Mouse (Mus musculus) embryonic stem cell, embryonic (primary cell): ENCODE measurements at regions not wholly inside any gene's neighbourhood (a gene's known extent, or its start where the extent isn't known, plus 50 kb on each side); places are given as distances from the start of the nearest gene placed in this dataset.

ENCODE experiments used
- CTCF ChIA-PET, 4 experiments: fragments of 300-600 bp in 2 of 4; fragments of 350-600 bp in 2 of 4; sonication (Branson Sonifier 250); formaldehyde crosslinking; loops; one replicate each; lab custom pipeline; 2022; ENCODE audit warnings: inconsistent platforms in 2 of 4; lab: Charles Lee
- POLR2A ChIA-PET, 4 experiments: fragments of 300-600 bp in 2 of 4; fragments of 350-600 bp in 2 of 4; sonication (Branson Sonifier 250); formaldehyde crosslinking; loops; one replicate each; lab custom pipeline; 2022; ENCODE audit warnings: antibody characterized with exemption in 4 of 4, inconsistent platforms in 1 of 4; lab: Charles Lee

DNA sequence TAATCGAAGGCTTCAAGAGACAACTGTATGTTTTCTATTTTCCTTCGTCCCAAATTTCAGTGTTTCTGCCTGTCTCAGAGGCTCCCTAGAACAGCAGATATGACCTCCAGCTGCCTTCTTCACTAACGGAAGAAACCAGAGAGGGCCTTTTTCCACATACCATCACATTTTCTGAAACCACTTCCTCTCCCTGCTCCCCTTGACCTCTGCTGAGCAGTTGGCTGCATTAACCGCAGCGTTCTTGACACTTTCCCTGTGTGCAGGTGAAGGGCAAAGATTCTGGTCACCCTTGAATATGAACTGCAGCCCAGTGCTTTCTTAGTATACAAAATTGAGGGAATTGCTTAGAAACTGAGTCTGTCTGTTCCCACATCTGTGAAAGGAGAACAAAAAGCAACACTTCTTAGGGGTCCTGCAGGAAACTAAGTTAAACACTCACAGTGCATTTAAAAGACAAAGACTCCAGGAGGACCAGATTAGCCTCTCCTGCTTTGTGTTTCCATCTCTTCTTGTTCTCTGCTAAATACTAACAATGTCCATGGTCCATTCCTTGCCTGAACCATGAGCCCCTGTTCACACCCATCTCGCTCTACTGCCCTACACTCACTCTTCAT is 98.4 kb downstream of the Akap11 start:
- ChIA-PET POLR2A (no interaction called here), CTCF (no interaction called here)

DNA sequence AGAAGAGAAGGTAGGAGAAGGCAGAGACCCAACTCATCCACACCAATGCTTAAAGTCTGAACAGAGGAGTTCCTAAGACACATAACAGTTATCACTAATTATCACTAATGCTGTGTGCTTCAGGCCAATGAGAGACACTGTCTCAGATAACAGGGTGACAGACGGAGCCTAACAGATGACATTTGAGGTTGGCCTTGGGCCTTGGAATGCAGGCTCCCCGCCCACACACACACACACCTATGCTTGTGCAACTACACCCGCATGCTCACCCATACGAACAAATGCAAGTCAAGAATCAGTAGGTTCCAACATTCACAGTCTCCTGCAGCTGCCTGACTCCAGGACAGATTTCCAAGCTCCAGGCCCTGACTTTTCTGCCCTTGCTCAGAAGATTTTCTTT is 100.0 kb downstream of the Akap11 start:
- ChIA-PET POLR2A (interaction anchor here in 1 of 4 experiments (0.7 to 1.0 kb wide), 2 partner anchors 58 to 129 kb away, joined by 3 read pairs; no protein-coding TSS in a partner anchor), CTCF (interaction anchor here in 1 of 4 experiments (0.7 kb wide), 1 partner anchor 284 kb away, joined by 3 read pairs; no protein-coding TSS in a partner anchor)

DNA sequence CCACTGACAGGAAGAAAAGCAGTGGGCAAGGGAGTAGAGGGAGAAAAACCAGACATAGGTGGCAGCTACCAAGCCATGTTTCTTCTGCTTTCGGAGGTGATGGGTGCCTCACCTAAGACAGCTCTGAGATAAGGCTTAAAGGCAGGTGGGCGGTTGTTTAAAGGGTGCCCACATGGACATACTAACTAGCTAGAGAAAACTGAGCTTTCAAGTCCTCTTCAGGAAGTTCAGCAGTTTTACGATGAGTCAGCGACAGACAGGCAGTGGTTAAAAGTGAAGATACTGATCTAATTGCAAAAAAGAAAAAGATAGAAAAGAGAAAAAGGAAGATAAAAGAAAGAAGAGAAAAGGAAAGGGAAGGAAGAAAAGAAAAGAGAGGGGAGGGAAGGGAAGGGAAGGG is 100.6 kb downstream of the Akap11 start:
- CTCF ChIA-PET: interaction anchor here in 1 of 4 experiments (0.6 kb wide), 1 partner anchor 1728 kb away, joined by 3 read pairs; no protein-coding TSS in a partner anchor
- POLR2A ChIA-PET: interaction anchor here in 1 of 4 experiments (1.0 kb wide), 1 partner anchor 129 kb away, joined by 3 read pairs; no protein-coding TSS in a partner anchor

DNA sequence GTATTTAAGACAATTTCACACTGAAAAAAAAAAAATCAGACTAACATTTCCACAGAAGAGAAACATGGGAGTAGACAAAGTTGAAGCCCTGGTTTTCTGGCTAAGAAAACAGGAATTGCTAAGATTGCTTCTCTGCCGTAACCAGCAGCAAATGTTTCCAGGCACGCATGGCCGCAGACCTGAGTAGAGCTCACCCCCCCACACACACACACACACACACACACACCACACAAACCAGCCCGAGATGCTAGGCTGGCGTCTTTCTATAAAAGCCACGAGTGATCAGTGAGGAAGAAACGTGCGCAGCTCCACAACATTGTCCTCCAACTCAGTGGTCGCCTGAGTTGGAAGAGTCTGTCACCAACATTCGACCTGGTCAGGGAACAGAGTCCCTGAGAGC is 101.0 kb downstream of the Akap11 start:
- ChIA-PET POLR2A (interaction anchor here in 2 of 4 experiments (0.6 to 1.0 kb wide), 2 partner anchors 128 to 1743 kb away, joined by 3 read pairs; no protein-coding TSS in a partner anchor), CTCF (interaction anchor here in 1 of 4 experiments (0.6 kb wide), 1 partner anchor 1727 kb away, joined by 3 read pairs; no protein-coding TSS in a partner anchor)

DNA sequence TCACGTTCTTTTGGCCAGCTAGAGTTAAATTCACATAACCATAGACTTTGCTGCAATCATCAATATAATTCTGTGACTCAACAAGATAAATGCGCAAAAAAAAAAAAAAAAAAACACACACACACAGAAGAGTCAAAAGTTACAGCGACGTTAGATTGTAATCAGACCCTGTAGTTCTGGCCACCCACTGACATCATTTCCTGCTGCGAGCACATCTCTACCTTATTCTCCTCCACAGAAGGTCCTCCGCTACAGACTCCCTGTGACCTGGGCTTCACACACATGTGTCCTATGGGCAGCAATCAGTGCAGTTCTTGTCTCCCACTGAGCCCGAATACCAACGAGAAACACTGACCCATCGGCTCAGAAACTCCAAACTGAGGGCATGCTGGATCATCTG is 101.9 kb downstream of the Akap11 start:
- POLR2A ChIA-PET: no interaction called here
- CTCF ChIA-PET: interaction anchor here in 1 of 4 experiments (1.3 kb wide), 1 partner anchor 48 kb away, joined by 3 read pairs; no protein-coding TSS in a partner anchor

DNA sequence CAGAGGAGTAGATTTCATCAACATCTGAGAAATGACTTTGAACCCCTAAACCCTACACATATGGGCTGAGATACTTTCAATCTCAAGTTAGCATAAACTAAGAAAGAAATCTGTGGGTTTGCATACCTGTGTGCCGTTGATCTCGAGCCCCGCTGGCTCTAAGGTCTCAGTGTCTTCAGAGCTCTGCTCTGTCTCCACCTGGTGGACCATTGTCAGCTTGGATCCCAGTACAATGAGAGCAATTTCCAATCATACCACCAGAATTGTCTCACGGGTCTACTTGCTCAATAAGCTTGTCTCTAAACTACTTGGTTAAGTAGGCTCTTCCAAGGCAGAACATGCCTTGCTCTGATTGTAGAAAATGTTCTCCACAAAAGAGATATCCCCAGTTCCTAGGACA is 102.5 kb downstream of the Akap11 start:
- CTCF ChIA-PET: interaction anchor here in 1 of 4 experiments (1.3 kb wide), 1 partner anchor 49 kb away, joined by 3 read pairs; no protein-coding TSS in a partner anchor

DNA sequence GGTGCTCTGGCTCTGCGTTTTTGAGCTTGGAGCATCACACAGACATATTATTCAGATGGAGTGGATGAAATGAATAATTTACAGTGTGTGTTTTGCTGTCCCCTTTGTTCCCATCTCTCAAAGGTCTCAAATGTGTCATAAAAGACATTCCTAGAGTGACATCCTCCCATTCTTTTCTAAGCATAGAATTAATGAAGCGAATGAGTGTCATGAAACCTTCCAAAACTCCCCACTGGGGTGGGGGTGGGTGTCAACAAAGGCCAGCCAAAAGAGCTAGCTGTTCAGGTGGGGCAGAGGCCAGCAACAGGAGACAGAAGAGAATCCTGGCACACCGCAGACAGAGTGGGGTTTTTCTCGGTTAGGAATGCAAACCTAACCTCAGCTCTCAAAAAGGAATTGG is 104.1 kb downstream of the Akap11 start:
- ChIA-PET CTCF (no interaction called here), POLR2A (no interaction called here)

More for the DNA sequence above, 102.5 kb downstream of the Akap11 start:
- POLR2A ChIA-PET: no interaction called here

DNA sequence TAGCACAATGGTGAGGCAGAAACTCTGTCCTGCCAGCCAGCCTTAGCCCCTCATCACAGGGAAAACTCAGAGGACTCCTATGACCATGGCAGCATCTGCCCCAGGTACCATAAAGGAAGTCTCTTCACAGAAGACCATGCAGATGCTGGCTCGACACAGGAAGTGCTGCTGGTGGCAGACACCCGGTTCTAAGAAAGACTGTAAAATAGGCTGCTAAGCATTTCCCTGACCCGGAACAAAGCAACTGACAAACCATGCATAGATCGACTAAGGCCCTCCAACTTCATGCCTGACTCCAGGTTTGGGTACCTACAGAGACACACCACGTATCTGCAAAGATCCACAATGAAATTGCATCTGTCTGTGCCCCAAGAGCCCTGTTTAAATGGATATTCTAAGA is 104.7 kb downstream of the Akap11 start:
- POLR2A ChIA-PET: no interaction called here
- CTCF ChIA-PET: interaction anchor here in 1 of 4 experiments (0.6 kb wide), 1 partner anchor 837 kb away, joined by 4 read pairs; no protein-coding TSS in a partner anchor

DNA sequence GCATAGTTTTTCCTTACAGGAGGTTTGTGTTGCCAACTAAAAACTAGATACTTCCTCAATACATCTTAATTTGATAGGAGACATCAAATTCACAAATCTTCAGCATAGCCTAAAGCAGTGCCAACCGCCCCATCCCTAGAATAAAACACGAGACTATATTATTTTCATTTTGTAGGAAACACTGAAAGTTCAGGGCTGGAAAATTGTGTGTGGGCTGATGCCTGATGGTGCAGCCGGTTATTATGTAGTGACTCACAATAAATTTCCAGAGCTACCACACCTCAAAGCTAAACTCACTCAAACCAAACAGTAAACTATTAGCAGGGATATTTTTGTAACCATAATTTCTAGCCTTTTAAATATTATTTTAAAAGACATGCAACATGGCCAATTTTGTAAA is 105.2 kb downstream of the Akap11 start:
- POLR2A ChIA-PET: no interaction called here

DNA sequence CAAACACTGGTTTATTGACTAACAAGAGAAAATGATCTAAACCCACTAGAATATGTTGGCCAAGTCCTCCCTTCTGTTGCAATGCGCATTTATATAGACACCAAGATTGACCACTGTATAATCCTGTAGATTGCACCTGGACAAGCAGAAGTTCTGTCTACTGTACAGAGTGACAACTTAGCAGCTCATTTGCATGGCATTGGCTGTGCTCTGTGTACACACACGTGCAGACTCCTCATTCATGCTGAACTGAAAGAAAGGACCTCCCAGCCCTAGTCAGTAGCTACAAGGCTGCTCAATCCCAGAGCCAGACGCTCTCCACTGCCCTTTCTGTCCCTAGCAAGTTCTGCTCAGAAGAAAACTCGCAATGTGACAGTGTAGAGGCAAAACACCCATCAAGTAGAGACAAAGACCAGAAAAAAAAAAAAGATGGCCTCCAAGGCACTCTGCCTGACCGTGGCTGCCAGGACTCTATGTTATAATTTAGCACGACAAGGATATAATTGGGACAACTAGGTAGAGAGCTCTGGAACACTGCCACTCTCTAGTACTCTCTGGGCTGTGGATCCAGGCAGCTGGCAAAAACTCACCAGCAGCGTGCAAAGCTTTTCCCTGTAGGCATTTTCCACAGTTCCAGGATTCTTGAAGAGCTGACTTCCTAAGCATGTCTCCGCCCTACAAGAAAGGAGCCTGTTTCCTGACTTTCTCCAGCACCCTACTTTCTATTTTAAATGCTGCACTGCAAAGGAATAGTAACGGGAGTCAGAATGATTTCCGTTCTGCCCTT is 108.2 kb downstream of the Akap11 start:
- ChIA-PET POLR2A (interaction anchor here in 1 of 4 experiments (0.8 kb wide), 1 partner anchor 15 kb away, joined by 3 read pairs; no protein-coding TSS in a partner anchor), CTCF (no interaction called here)

More for the DNA sequence above, 105.2 kb downstream of the Akap11 start:
- CTCF ChIA-PET: no interaction called here

DNA sequence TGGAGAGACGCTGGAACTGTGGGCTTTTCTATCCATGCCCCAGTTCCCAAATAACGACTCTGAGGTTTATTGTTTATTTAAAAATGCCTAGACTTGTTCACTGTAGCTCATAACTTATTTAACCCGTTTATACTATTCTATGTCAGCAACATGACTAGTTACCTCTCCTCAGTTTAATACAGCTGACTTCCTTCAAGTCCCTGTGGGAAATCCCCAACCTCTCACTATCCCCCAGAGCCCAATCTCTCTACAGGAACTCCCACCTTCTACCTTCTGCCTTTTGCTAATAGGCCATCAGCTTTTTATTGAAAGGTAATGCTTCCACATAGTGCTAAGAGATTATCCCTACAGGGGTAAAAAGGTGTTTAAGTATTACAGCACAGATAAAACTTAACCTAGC is 109.5 kb downstream of the Akap11 start:
- POLR2A ChIA-PET: interaction anchor here in 1 of 4 experiments (1.0 kb wide), 1 partner anchor 19 kb away, joined by 3 read pairs; no protein-coding TSS in a partner anchor

DNA sequence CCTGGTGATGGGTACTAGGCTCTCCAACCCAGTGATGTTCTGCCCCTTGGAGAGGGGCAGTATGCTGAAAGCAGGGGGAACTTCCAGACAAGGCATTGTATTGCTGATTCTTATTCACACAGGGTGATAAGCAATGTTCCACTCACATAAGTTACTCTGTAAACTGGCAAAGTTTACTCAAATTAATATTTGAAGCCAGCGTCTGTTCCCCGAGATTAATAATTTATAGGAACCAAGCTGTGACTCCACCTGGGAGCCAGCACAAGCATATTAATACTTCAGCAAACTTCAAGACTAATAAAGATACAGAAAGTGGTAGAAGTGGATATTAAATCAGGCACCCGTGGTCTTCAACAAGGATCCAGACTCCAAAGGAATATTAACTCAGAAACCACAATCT is 114.0 kb downstream of the Akap11 start:
- ChIA-PET POLR2A (interaction anchor here in 1 of 4 experiments (0.5 kb wide), 1 partner anchor 24 kb away, joined by 3 read pairs; no protein-coding TSS in a partner anchor), CTCF (no interaction called here)

More for the DNA sequence above, 109.5 kb downstream of the Akap11 start:
- CTCF ChIA-PET: no interaction called here

DNA sequence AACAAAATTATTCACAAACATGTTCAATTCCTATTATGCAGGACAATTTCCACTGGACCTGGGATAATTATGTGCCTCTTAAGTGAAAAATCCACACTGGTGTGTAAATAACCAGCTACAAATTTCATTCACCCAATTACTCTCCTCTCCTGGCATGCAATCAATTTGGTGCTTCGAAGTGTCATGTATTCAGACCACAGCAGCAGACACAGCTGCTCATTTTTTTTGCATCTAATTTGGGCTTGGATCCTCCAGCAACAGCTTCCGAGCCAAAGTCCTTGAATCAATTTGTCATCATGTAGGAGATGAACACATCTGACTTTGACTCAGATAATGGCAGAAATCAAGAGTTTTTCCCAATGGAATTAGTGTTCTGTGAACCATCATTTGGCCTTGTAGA is 113.1 kb upstream of the Tnfsf11 start:
- POLR2A ChIA-PET: no interaction called here
- CTCF ChIA-PET: no interaction called here

DNA sequence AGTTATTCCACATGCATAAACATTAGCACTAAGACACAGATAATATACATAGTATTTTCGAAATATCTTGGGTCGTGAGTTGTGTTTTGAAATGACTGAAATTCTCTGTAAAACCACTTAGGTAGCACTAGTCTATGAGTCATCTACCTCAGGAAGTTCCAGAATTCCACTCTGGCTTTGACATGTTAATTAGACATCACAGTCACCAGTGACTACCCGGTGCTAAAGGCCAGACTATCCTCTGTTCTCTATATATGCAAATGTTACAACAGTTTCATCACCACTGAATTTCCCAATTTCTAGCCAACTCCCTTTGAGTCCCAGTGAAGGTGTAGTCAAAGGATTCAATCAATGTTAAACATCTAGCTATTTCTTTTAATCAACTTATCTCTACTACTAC is 112.3 kb upstream of the Tnfsf11 start:
- ChIA-PET POLR2A (no interaction called here), CTCF (no interaction called here)

DNA sequence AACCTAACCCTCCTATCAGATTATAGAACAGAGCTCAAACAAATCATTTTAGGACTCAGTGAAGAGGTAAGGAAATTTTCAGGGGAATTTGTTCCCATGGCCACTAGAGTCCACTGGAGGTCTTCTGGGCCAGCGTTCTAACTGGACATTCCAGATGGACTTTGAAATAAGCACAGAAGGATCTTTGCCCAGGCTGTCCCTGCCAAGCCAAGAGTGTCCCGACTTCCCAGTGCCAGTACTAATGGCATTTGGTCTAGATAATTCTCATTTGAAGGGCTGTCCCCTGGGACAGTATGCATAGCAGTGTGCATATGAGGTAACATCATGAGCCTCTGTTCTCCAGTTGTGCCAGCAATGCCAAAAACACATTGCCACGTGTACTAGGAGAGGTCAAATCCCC is 97.7 kb upstream of the Tnfsf11 start:
- ChIA-PET POLR2A (no interaction called here), CTCF (no interaction called here)

DNA sequence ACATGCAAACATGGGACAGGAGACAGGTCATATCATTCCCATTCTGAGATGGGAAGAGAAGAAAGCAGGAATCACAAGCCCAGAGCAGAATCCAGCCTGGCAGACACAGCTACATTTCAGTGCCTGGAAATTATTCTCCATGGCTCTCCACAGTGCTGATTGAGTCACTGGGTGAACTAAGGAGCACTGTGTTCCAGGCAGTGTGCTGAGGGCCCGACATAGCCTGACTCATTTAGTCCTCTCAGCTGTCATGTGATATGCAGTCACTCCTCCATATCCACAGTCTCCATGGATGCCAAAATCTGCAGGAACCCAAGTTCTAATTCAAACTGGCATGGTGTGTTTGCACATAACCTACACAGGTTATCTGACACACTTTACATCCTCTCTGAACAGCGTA is 90.1 kb upstream of the Tnfsf11 start:
- CTCF ChIA-PET: interaction anchor here in 1 of 4 experiments (0.5 kb wide), 1 partner anchor 30 kb away, joined by 3 read pairs; no protein-coding TSS in a partner anchor
- POLR2A ChIA-PET: no interaction called here

DNA sequence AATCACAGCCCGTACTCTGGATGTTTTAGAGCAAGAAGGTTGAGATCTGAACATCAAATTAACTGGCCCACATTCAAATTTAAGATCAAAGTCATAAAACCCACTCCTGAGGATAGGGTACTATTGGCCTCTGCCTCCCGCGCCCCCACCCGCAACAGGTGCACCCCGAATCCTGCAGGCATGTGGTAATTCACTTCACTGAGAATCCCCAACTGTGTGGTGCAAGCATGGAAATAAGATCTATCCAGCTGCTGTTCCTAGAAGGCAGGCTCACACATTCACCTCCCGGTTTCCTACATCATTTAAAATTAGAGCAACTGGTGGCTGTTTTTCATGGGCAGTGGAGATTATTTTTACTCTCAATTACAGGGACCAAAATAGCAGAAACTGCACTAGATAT is 87.8 kb upstream of the Tnfsf11 start:
- CTCF ChIA-PET: interaction anchor here in 1 of 4 experiments (0.5 to 0.9 kb wide), 2 partner anchors 251 to 353 kb away, joined by 3 to 11 read pairs; no protein-coding TSS in a partner anchor
- POLR2A ChIA-PET: no interaction called here

DNA sequence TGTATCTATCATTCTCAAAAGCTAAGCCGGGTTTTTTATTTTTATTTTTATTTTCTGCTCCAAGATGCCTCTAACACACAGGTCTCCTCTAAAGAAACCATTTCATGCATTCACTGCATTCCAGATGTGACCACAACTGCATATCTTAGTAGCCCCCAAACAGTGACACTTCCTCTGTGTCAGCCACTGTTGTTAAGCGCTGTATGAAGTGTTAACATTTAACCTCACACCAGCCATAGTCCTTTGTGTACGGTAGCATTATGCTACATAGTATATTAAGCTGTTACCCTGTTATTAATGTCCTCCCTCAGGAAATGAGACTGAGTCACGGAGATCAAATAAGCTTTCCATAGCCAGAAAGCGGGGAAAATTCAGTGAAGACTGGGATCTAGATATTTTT is 79.2 kb upstream of the Tnfsf11 start:
- ChIA-PET POLR2A (no interaction called here), CTCF (no interaction called here)

DNA sequence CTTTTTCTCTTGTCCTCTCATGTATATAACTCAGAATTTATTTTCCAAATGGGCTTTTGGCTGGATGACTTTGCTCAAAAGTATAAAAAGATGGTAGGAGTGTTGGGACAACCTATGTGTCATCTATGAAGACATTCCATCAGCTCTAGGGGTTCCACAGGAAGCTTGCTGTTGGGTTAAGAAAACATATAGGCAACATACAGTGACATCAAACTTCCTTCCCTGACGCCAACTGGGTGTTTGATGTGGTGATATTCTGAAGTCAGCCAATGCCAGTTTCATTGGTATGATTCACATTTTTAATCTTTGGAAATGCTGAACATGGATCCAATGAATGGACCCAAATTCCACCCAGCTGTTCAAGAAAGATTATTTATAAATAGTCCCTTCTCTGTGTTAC is 76.5 kb upstream of the Tnfsf11 start:
- POLR2A ChIA-PET: interaction anchor here in 1 of 4 experiments (0.6 to 1.4 kb wide), 2 partner anchors 10 to 18 kb away, joined by 3 read pairs; no protein-coding TSS in a partner anchor
- CTCF ChIA-PET: no interaction called here
